Mouse (Mus musculus) hindbrain, postnatal 0 days (tissue): ENCODE data around the gene Col26a1. TPM values are rescaled to one million over a fixed set of nuclear protein-coding genes. Genes with fewer than 3 reads are reported as not detected.
"Not testable (repeated sequence)": the region's sequence is repeated elsewhere in the genome, so short reads cannot be mapped to it uniquely, and the experiment has no call there.

ENCODE experiments used
- ATAC-seq: fragments of 200-750 bp; cut with Nextera tagmentation; 2 replicates; pipeline ENCODE4 v1.8.0; 2017; ENCODE audit warnings: mild to moderate bottlenecking, moderate TSS enrichment, moderate library complexity
- DNase-seq: peaks from one replicate; pipeline ENCODE4 v3.0.0-alpha.2; 2015; ENCODE audit warnings: low spot score
- H3K27ac ChIP-seq: fragments of 300-500 bp; sonication (generic); 2 replicates; pipeline ENCODE4 v1.5.1; 2014; ENCODE audit warnings: mild to moderate bottlenecking
- H3K27me3 ChIP-seq: fragments of 300-500 bp; sonication (generic); 2 replicates; pipeline ENCODE4 v1.6.1; 2014; ENCODE audit warnings: low read length, mixed read lengths; ENCODE audit not compliant: insufficient read depth
- H3K36me3 ChIP-seq: fragments of 300-500 bp; sonication (generic); 2 replicates; pipeline ENCODE4 v1.6.1; 2014; ENCODE audit warnings: low read length, mixed read lengths; ENCODE audit not compliant: insufficient read depth
- H3K4me1 ChIP-seq: fragments of 300-500 bp; sonication (generic); 2 replicates; pipeline ENCODE4 v1.6.1; 2014; ENCODE audit warnings: antibody characterized with exemption, low read length, mixed read lengths; ENCODE audit not compliant: insufficient read depth
- H3K4me2 ChIP-seq: fragments of 300-500 bp; sonication (generic); 2 replicates; pipeline ENCODE4 v1.6.1; 2014; ENCODE audit warnings: low read depth, mild to moderate bottlenecking, low read length, moderate library complexity, mixed read lengths
- H3K4me3 ChIP-seq: fragments of 300-500 bp; sonication (generic); 2 replicates; pipeline ENCODE4 v1.5.1; 2014; ENCODE audit warnings: low read length
- H3K9ac ChIP-seq: fragments of 300-500 bp; sonication (generic); replicated peaks from 2 replicates; pipeline ENCODE4 v1.6.1; 2014; ENCODE audit warnings: mild to moderate bottlenecking, low read length, moderate library complexity, mixed read lengths
- H3K9me3 ChIP-seq: fragments of 300-500 bp; sonication (generic); 2 replicates; pipeline ENCODE4 v1.6.1; 2016; ENCODE audit warnings: low read length, mixed read lengths
- CTCF ChIP-seq: IDR thresholded peaks from 2 replicates; pipeline ENCODE4 v1.5.1; 2016; ENCODE audit warnings: antibody characterized with exemption, control low read depth, low read depth
- WGBS: fragments of 180-500 bp; shearing (Covaris S2); extraction: QIAGEN DNeasy Blood & Tissue Kit; methylation state at CpG from one replicate; pipeline ENCODE4 v1.1.7; 2014; 5-methylcytosine and 5-hydroxymethylcytosine counted together
- polyA plus RNA-seq: library from polyadenylated mRNA; unstranded; fragments of >200 nt; fragmentation: Nextera tagmentation; extraction: Ambion mirVana; gene quantifications from 2 replicates; pipeline ENCODE4 v1.2.1, GENCODE M21; 2015
- total RNA-seq: library from RNA; depleted of rRNA; stranded (reverse); fragments of >200 nt; gene quantifications from 2 replicates; pipeline ENCODE4 v1.2.3, GENCODE M21; 2014

Col26a1 gene
- total and polyA plus RNA-seq, 2 experiments from 2014 or later = 35.6 to 56.6 TPM

DNA sequence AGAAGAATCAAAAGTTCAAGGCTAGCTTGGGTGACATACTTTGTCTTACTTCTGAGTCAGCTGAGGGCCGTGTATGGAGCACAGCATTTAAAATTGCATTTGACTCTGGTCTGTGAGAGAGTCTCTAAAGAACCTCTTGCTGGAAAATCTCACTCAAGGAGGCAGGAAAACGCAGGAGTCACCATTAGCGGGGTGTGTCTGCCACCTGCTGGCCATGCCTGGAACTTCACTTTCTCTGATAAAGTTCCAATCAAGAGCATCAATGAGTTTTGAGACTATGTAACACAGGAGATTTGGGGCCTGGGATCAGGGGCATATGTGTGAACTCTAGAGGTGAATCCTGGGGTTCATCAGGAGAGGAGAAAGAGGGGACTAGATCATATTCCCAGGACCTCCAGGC lies 127.3 kb downstream of the Col26a1 start:
- WGBS = 4% methylated on average over 3 of the region's 3 CpGs
- H3K4me2 ChIP-seq = no peak overlapping the region
- no peaks in the 10 kb centered on the region for H3K4me1 ChIP-seq
- H3K27ac ChIP-seq = no peak overlapping the region
- H3K27me3 ChIP-seq = no peaks in the 10 kb centered on the region
- DNase-seq (peak; percentile 84), ATAC-seq (no peak)
- no peak overlapping the region for H3K9ac ChIP-seq
- TF ChIP-seq CTCF = peak; percentile 93
- no peaks in the 10 kb centered on the region for H3K9me3 ChIP-seq
- no peak overlapping the region for H3K4me3 ChIP-seq
- no peaks in the 10 kb centered on the region for H3K36me3 ChIP-seq

DNA sequence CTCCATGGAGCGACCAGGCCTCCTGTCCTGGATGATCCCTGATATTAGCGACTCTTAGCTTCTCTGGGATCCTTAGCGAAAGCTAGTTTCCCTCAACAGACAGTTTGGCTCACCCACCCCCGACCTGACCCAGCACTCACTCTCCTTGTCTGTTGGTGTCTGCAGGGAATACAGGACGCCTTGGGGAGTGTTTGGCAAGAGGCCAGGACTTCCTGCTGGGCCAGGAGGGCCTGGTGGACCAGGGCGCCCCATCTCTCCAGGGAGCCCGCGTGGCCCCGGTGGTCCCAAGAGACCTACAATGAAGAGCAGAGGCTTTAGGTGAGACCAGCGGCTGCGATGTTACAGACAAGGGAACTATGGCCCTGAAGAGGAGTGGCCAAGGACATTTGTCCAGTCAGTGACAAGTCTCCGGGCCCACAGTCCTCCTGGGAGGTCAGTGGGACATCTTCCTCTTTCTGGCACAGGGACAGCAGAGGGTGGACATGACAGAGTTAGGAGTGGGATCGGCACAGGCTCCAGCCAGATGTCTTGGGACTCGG lies 128.9 kb downstream of the Col26a1 start:
- no peak for DNase-seq
- H3K9me3 ChIP-seq = no peaks in the 10 kb centered on the region

DNA sequence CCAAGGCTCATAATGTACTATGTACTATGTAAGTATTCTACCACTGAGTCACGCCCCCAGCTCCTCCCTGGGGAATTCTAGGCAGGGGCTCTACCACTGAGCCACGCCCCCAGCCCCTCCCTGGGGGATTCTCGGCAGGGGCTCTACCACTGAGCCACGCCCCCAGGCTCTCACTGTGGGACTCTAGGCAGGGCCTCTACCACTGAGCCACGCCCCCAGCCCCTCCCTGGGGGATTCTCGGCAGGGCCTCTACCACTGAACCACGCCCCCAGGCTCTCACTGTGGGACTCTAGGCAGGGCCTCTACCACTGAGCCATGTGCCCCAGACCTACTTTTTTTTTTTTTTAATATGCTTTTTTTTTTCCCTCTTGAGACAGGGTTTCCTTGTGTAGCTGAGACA lies 129.8 kb downstream of the Col26a1 start:
- 72% methylated on average over 7 of the region's 7 CpGs for WGBS
- not testable (repeated sequence) for H3K4me3 ChIP-seq, H3K36me3 ChIP-seq, H3K9me3 ChIP-seq, H3K9ac ChIP-seq, H3K4me1 ChIP-seq, DNase-seq, H3K27ac ChIP-seq, ATAC-seq, H3K27me3 ChIP-seq, H3K4me2 ChIP-seq

More for the DNA sequence above, 128.9 kb downstream of the Col26a1 start:
- ATAC-seq = 0 out of 2 replicates have a peak, but pooled peaks have one; percentile 7
- Histone ChIP-seq H3K9ac (no peak overlapping the region), H3K27ac (no peak overlapping the region), H3K4me3 (no peak overlapping the region), H3K4me2 (no peak overlapping the region), H3K36me3 (no peaks in the 10 kb centered on the region), H3K4me1 (no peaks in the 10 kb centered on the region), H3K27me3 (no peaks in the 10 kb centered on the region)
- WGBS = 65% methylated on average over 14 of the region's 14 CpGs
- no peak for TF ChIP-seq CTCF

DNA sequence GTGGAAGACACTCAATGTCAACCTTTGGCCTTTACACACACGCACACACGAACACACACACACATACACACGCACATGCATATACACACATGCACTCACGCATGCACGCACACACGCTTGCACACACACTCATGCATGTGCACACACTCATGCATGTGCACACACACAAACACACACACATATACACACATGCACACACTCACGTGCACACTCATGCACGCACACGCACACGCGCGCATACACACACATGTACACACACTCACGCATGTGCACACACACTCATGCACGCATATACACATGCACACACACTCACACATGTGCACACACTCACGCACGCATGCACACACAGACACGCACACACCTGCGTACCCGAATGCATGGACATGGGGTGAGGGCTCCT lies 130.9 kb downstream of the Col26a1 start:
- WGBS = 98% methylated on average over 19 of the region's 19 CpGs
- Histone ChIP-seq H3K4me3 (no peak overlapping the region), H3K9me3 (no peaks in the 10 kb centered on the region), H3K4me1 (no peaks in the 10 kb centered on the region), H3K36me3 (no peaks in the 10 kb centered on the region), H3K27ac (no peak overlapping the region), H3K4me2 (no peak overlapping the region), H3K27me3 (no peaks in the 10 kb centered on the region), H3K9ac (no peak overlapping the region)
- ATAC-seq = no peak
- no peak for TF ChIP-seq CTCF
- no peak for DNase-seq

DNA sequence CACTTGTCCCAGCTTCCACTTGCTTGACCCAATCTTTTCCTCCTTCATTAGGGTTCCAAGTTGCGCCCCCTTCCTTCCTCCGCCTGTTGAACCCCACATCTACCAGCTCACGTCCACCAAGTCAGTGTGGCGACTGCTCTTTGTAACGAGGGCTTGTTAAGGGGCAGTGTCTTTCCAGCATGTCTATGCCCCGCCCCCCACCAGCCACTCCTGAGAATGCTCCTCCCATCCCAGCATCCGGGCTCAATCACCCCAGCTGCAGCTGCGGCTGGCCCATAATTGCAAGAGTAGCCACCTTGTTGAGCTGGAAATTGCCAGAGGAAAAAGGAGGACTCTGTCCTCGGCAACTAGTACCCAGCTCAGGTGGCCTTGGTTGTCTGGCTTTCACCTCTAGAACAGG lies 136.4 kb downstream of the Col26a1 start:
- no peak for ATAC-seq
- Histone ChIP-seq H3K4me3 (no peak overlapping the region), H3K27me3 (no peaks in the 10 kb centered on the region), H3K36me3 (no peaks in the 10 kb centered on the region), H3K9ac (no peak overlapping the region), H3K27ac (no peak overlapping the region), H3K9me3 (no peaks in the 10 kb centered on the region), H3K4me2 (no peak overlapping the region), H3K4me1 (no peaks in the 10 kb centered on the region)
- TF ChIP-seq CTCF = no peak
- DNase-seq = no peak
- WGBS = 73% methylated on average over 9 of the region's 9 CpGs

DNA sequence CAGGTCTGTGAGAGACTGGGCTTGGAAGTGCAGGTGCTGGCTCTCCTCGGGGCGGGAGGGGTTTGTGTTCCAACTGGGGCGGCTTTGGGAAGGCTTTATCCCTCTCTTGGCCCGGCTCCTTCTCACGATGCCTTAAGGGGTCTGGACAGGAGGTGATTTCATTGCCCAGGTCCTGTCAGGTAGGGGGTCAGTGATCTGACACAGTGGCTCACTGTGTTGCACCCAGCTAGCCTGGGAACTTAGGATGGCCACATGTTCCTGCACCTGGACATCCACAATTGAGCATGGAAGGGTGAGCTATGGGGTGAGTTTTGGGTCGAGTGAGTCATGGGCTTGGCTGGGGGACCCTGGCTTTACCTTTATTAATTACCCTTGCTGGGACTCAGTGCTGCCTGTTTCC lies 144.1 kb downstream of the Col26a1 start:
- H3K4me1 ChIP-seq = no peaks in the 10 kb centered on the region
- no peaks in the 10 kb centered on the region for H3K27me3 ChIP-seq
- DNase-seq = no peak
- no peak overlapping the region for H3K4me2 ChIP-seq
- ATAC-seq = no peak
- no peaks in the 10 kb centered on the region for H3K9me3 ChIP-seq
- no peak overlapping the region for H3K27ac ChIP-seq
- no peak overlapping the region for H3K4me3 ChIP-seq
- no peak overlapping the region for H3K9ac ChIP-seq
- no peaks in the 10 kb centered on the region for H3K36me3 ChIP-seq
- TF ChIP-seq CTCF = no peak
- WGBS = 63% methylated on average over 6 of the region's 6 CpGs

DNA sequence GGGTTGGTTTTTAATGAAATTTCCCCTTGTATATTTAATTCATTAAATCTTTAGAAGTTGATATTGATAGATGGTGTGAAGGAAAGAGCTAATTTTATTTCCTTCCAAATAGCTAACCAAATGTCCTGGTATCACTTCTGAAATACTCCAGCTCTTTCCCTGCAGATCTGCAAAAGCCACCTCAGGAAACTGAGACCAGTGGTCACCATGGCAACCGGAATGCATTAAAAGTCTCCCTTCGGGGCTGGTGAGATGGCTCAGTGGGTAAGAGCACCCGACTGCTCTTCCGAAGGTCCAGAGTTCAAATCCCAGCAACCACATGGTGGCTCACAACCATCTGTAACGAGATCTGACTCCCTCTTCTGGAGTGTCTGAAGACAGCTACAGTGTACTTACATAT lies 156.7 kb downstream of the Col26a1 start:
- DNase-seq, H3K4me2 ChIP-seq, H3K27me3 ChIP-seq, H3K9ac ChIP-seq, H3K27ac ChIP-seq, ATAC-seq, H3K9me3 ChIP-seq, H3K4me1 ChIP-seq, H3K36me3 ChIP-seq, H3K4me3 ChIP-seq: not testable (repeated sequence)
- WGBS = 80% methylated on average over 4 of the region's 5 CpGs
